Mouse (Mus musculus) lung, postnatal 10 days (tissue): ENCODE measurements at regions not wholly inside any gene's neighbourhood (a gene's known extent, or its start where the extent isn't known, plus 50 kb on each side); places are given as distances from the start of the nearest gene placed in this dataset.

Source experiments
- DNase-seq: peaks from one replicate; pipeline ENCODE4 v3.0.0; 2021

DNA sequence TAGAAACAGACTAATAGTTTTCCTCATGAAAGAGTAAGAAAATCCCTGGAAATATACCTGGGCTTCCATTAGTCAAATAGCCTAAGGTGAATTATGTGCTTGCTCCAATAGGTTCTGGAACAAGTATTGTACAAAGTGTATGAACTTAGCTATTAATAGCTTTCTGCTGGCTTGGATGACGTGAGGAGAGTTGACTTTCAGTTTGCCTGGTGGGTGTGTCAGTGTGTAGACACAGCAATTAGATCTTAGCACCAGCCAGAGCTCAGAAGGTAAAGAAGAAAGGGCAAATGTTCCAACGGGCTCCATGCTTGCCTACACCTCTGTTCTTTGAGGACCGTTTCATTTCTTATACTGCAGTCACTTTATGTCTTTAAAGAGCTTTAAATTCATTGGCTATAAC lies 654.8 kb upstream of the Mef2c start:
- no peak for DNase-seq

DNA sequence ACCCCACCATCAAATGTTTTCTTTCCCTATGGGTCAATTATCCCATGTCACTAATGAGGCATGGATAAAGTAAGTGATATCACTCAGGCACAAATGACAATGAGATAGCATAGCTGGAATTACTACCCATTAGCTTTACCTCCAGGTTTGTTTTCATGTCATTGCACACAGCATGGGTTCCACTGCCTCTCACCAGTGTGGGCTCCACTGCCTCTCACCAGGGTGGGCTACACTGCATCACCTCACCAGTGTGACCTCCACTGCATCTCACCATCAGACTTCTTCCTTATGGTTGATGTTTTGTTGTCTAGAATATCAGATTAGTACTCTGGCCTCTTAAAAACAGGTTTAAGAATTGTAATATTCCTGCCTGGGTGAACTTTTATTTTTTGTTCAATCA lies 634.0 kb upstream of the Mef2c start:
- DNase-seq, result no peak

DNA sequence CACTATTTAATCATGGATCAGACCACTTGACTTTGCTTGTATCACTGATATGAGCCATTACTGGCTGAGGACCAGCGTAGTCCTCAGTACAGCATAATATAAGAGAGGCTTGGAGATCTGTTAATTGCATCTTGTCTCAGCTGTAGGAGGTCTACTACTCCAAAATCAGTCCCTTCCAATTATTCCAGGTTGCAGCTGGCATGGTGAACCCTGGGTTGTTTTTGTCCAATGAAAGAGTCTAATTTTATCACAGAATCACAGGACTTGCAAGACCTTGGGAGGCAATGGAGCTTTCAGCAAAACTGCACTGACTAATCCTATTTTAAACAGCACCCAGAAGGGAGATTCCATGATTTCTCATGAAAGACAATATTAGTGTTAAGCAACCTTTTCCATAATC lies 629.7 kb upstream of the Mef2c start:
- no peak for DNase-seq

DNA sequence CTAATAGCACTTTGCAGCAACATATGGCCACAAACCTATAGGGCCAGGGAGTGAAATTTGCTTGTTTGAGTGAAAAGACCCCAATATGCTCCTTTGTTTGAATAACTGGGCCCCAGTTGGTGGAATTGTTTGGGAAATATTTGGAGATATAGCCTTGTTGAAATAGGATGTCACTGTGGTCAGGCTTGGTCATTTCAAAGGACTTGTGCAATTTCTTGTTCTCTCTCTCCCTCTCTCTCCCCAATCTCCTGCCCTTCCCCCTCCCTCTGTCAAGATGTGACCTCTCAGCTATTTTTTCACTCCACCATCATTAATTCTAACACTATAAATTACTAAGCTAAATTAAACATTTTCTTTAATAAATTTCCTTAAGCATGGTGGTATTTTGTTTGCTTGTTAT lies 620.5 kb upstream of the Mef2c start:
- no peak for DNase-seq

DNA sequence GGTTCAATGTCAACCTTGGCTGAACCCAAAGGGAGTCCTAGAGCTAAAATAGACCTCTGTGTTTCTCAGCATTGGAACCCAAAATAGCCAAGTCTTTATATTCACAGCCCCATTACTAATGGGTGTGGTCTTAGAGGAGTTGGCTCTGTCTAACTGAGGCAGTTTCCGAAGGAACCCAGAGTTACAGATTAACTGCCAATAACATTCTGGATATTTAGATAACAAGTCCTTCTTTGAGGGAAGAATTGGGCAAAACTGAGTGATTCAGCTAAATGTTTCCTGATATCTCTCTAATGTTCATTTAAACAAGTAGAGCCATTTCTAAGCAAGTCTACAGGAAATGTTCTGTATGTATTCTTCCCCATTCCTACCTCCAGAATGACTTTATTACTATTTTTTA lies 615.1 kb upstream of the Mef2c start:
- no peak for DNase-seq

DNA sequence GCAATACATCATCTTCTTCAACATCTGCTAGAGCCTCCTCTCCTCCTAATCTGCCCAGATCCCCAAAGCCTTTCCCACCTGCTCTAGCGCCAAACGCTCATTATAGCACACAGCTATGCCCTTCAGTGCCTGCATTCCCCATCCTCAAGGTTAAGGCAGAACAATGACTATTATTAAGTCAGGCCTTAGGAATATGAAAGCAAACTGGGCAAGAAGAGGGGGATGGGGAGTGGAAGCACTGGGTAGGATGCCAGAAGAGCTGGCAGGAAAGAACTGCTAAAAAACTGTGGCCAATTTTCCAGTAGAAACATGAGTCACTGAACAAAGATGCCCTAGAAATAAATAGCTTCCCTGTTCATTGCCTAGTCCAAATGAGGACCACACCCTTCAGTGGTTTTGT lies 611.1 kb upstream of the Mef2c start:
- peak; percentile 43 for DNase-seq

DNA sequence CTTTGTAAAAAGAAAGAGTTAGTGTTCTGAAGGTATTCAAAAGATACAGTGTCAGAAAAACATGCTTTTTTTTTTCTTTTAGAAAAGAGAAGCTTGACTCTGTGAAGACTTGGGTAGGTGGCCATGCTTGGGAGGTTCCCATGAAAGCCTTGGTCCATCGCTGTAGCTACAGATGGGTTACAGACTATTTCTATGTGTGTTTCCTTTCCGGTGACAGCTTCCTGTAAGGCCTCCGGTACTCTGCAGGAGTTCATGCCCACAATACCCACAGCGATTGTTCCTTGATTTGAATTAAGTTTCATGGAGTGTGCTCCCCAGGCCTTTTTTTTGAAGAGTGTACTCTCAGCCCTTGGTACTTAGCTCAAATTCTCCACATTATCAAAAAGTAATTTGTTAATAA lies 604.1 kb upstream of the Mef2c start:
- DNase-seq, result no peak

DNA sequence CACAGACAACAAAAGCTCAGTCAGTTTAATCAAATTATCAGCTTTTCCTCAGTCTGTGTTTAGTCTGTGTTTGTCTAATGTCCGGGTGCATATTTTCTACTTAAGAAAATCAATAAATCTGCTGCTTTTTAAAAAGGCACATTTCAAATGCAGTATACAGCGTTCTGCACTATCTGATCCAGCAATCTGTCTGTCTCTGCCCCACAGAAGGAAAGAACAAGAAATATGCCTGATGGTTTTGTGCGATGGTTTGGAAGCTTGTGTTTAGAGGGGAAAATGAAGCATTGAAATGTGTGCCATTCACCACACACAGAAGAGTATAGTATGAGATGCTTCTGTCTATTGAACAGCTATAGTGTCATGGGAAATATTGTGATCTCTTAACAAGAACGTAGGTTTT lies 601.7 kb upstream of the Mef2c start:
- DNase-seq, result no peak

DNA sequence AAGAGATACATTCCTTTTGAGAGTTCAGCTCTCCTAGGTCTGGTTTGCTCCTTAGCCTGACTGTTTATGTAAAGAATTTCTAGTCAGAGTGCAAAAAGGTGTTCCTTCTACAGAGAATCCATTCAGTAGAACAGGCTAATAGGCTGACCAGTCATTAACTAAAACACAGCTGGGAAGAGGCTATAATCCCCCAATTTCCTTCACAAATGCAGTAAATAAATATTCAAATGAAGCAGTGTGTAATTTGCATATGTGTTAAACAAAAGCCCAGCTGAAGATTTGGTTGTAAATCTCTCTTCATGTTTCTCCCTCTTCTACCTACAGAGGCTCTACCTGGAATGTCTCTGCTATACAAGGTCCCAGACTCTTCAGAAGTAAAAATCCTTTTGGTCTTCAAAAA lies 600.2 kb upstream of the Mef2c start:
- DNase-seq, result no peak

DNA sequence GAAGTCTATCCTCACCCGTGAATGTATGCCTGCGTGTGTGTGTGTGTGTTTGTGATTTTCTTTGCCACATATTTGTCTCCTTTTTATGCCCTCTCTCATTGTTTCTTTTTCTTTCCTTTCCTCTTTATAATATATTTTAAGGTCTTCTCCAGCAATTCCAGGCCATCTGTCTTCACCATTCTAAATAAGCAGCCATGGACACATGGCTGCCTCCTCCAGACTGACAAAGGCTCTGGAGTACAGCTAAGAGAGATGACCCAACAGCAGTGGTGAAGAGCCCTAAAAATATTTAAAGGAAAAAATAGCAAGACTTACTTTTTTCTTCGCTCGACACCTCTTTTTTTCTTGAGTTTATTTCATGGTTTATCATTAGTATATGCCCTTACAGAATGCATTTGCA lies 596.1 kb upstream of the Mef2c start:
- no peak for DNase-seq

DNA sequence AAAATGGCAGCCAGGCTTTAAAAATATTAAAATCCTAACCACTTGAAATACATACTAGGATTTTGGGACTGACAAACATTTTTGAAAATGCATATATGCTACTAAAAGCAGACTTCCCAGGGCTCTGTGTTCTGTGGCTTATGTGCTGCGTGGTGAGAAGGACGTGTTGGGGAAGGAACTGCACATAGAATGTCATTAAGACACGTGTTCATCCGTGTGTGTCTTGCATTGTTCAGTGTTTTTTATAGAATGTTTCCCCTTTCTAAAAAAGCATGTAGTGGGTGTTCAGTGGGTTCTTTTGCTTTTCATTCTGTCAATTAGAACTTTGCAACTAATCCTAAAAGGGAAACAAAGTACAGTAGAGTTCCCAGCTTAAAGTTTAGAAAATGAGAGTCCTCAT lies 594.7 kb upstream of the Mef2c start:
- DNase-seq, result no peak

DNA sequence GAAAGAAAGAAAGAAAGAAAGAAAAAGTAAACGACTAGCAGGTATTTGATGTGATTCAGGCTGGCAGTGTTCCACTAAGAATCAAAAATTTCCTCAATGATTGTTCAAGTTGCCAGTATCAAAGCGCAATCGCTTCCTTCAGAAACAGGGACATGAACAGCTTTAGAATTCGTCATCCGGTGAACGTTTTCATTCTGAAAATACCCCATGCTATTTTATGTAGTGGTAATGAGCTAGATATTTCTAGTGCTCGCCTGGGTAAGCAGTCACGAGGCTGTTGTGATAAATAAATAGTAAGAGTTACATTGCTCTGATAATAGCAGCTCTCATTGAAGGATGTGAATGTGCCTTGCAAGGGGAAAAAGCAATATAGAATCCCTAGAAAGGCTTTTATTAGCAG lies 591.0 kb upstream of the Mef2c start:
- DNase-seq, result no peak

DNA sequence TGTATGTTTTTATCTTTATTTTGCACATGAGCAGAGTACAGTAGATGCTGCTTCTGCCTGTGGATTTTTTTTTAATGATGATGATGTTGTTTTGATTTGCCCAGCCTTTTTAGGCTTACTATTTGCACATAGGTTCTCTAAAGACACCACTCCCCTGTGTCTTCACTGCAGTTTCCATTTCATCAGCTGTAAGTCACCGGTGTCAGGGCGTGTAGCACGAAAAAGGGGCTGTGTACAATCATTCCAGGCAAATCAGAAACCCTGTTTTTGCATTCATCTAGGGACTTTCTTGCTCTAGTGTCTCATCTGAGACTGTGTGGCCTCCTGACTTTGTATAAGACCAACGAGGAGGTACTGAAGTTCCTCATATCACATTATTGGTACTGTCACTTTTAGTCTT lies 588.6 kb upstream of the Mef2c start:
- DNase-seq, result no peak

DNA sequence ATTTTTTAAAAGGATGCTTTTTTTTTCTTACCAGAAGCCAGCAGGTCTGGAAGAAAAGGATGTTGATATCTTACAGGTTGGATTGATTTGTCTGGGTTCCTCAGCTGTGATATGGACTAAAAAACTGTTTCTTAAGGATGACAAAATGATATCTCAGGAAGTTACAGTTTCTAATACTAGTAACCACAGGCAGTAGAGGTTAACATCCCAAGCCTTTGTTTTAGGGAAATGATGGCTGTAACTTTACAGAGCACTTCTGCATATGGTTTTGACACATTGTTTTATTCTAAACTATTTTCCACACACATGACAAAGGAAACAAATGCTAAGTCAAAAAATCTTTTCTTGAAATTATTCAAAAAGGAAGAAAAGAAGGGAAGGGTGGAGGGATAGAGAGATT lies 573.8 kb upstream of the Mef2c start:
- no peak for DNase-seq

DNA sequence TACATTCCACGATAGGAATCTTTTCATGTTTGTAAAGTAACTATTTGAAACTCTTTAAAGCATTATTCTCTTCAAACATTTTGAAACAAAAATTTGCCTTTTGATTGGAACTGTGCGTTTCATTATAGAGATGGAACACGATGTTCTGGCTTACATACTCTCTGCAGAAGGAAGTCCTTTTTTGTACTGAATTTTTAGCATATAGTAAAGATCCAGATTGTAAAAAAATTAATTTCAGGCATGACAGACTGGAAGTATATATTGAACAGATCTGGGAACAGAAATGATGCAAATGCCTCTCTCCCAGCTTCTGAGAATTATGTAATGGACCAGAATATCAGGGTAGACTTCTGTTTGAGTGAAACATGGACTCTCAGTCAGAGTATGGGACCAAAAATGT lies 566.0 kb upstream of the Mef2c start:
- DNase-seq, result no peak

DNA sequence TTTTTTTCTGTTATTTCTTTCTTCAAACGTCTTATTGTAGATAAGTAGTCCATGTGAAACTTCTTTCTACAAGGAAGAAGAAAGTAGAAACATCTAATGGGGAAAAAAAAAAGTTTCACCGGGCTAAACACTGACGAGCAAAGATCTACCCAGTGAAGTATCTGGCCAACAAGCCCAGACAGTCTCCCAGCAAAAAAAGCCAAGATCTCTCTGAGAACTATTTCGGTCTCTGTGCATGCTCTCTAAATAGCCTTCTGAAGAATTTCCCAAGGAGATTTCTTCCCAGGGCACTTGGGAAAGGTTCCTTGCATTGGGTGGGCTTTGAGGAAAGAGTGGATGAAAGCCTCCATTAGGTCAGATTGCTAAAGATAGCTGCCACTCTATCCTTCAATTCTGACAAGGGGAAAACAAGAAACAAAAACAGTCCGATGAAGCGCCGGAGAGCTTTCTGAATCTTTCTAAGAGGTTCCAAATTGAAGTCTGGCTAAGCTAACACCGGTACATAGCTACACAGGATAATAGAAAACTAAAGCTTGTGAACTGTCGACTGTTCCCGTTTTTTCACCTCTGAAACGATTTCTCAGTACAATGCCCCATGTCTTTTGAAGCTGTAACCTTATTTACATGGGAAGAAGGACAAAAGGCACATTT lies 561.0 kb upstream of the Mef2c start:
- no peak for DNase-seq

DNA sequence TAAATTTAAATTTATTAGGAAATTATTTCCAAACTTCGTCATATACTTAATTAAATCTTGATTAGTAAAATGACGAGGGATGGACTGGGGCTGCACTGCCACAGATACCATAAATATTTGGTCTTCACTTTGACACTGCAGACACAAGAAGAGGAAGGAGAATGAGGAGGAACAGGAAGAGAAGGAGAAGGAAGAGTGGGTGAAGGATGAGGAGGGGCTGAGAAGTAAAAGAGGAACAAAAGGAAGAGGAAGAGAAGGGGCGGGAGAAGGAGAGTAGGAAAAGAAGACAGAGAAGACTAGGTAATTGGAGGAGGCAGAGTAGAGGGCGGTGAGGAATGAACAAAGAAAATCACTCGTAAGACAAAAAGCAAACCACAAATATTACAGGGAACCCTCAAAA lies 556.9 kb upstream of the Mef2c start:
- DNase-seq, result no peak

DNA sequence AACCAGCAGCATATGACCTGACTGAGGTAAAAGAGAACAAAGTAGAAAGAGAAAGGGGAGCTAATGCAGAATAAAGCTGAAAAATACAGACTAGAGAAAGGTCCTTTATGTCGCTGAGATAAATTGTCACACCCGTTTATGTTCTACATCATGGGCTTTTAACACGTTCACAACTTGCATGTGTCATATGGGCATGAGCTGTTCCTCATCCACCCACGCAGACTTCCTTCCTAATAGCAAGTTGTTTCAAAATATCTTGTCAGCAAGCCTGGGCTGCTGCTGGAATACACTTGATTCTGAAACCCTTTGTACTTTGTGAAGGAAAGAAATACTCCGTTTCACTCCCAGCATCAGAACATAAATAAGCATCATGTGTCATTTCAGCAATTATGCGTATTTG lies 554.3 kb upstream of the Mef2c start:
- no peak for DNase-seq

DNA sequence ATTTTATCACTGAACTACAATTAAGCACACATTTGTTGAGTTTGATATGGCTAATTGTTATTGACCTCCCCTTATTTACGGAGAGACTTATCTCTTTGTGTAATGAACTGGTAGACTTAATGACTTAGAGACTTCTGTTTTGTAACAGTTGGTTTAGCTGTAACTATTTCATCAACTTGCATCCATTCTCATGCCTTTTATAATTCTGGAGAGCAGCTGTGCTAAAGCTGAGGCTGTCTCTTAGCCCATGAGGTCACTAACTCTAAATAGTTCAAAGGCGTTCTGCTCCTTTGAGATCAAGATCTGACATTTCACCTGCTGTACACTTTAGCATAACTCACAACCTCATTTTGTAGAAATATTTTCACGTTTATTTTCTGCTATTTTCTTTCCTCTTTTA lies 541.5 kb upstream of the Mef2c start:
- DNase-seq, result no peak

DNA sequence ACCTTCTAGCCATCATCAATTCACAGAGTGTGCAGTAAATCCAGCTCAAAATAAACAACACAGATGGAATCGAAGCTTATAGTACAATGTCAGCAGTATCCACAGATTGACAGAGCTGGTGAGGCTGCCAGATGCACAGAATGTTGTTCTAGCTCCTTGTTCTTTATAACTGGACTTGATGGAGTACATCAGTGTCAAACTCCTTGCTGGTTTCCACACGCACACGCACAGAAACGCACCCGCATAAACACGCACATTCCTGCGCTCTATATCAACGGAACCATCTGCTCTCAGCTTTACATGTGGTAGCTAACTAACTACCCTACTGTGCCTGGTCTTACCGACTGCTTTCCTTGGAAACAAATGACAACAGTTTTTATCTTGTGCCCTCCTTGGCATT lies 532.1 kb upstream of the Mef2c start:
- DNase-seq, result no peak

DNA sequence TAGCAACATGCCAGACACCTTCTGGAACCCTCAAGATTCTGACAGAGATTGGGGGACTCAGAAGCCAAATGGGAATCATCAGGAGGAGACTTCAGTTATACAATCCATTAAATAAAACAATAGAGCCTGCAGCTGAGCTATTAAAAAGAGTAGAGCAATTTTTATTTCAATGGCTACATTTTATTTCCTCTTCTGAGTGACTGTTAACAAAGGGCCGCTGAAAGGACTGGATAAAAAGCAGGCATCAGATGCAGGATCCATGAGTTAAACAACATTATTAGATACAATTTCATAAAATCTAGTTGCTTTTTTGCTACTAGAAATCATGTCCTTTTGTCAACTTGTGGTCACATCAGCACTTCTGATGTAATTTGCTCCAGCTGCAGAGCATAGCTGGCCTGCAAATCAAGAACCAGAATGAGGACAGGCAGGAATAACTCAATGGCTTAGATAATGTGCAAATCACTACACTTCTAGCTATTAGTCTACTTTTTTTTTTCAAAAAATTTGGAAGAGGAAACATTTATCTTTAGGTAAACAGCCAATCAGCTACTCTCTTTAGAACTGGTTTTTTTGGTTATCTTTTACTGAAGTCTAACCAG lies 529.5 kb upstream of the Mef2c start:
- no peak for DNase-seq

DNA sequence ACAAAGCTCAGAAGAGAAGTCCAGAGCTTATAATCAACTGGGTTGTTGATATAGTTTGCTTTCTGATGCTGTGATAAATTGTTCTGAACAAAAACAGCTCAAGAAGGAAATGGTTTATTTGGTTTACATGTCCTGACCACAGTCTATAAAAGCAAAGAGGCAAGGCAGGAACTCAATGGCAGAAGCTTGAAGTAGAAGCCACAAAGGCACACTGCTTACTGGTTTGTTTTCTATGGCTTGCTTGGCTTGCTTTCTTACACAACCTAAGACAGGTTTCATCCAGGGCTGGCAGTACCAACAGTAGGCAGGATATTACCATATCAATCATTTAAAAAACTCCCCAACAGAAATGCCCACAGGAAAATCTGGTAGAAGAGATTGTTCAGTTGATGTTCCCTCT lies 502.7 kb upstream of the Mef2c start:
- no peak for DNase-seq

DNA sequence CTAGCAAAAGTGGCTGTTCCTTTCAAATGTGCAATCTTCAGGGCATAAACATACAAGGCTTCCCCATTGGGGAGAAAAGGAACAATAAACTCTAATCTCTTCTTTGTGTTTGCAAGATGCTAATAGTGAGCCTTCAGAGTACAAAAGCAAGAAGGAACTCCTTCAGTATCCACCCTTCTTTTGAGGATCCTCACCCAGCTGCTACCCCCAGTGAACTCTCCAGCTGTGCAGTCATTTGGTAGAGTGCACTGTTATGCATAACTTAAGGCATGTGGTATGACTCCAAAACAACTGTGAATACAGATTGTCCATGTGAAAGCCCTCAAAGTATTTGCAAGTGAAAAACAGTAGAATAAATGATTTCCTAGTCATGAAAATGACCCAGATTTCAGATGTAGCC lies 487.1 kb upstream of the Mef2c start:
- DNase-seq, result peak; percentile 6

DNA sequence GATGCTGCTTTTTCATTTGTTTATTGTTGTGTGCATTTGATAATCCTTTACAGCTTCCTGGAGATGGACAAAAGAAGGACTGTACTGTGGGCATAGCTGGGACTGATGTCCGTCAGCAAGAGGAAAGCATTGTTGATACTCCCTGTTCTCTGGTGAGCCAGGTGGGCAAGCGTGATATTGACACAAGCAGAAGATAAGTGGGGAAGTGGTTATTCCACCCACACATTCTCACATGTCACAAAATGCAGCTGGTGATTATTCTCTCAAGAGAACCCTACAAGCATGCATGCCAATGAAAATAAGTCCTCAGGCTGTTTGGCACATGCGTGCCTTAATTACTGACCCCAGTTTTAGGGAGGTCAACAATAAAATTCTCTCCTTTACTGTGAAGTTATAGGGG lies 483.0 kb upstream of the Mef2c start:
- no peak for DNase-seq

DNA sequence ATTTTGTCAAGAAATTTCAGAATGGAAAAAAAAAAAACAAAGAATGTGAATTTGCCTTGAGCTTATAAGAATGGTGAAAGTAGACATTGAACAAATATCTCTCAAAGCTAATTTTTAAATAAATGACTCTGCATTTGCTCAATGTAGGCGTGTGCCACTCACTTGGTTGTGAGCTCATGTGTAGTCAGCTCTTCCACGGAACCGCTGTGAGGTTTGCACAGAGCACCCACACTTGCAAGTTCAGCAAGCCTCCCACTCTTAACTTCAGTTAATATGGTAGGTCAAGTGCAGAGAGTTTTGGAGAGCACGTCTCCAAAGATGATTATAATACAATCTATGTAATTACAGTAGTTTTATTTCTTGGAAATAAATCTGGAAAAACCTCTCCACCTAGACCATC lies 479.9 kb upstream of the Mef2c start:
- no peak for DNase-seq

DNA sequence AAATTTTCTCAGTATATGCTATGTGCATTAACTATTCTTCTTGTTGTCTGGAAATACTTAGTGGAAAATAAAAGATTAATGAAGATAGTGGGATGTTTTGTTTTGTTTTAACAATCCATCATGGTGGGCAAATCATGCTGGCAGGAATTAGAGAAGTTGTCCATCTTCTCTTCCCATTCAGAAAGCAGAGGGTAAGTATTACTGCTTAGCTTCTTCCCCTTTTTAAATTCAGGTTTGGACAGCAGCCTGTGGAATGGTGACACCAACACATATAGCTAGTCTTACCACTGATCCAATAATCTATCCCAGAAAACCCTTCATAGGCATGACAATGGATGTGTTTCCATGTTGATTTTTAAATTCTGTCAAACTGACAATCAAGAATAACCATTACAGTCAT lies 467.9 kb upstream of the Mef2c start:
- no peak for DNase-seq
